Mouse (Mus musculus) heart, embryonic 12.5 days (tissue): ENCODE results near the gene Jmjd8. TPM values are rescaled to one million over a fixed set of nuclear protein-coding genes. Genes with fewer than 3 reads are reported as not detected.
"Not testable (repeated sequence)": the region's sequence is repeated elsewhere in the genome, so short reads cannot be mapped to it uniquely, and the experiment has no call there.

Experiments used
- ATAC-seq: fragments of 200-750 bp; cut with Nextera tagmentation; 2 replicates; pipeline ENCODE4 v1.8.0; 2017; ENCODE audit warnings: moderate TSS enrichment, moderate library complexity; ENCODE audit not compliant: insufficient number of reproducible peaks, low FRiP score
- H3K27ac ChIP-seq: fragments of 300-500 bp; sonication (generic); 2 replicates; pipeline ENCODE4 v1.5.1; 2016; ENCODE audit warnings: mild to moderate bottlenecking, moderate library complexity; ENCODE audit not compliant: poor library complexity, severe bottlenecking
- H3K27me3 ChIP-seq: fragments of 300-500 bp; sonication (generic); replicated peaks from 2 replicates; pipeline ENCODE4 v1.6.1; 2016; ENCODE audit warnings: mild to moderate bottlenecking, moderate library complexity
- H3K36me3 ChIP-seq: fragments of 300-500 bp; sonication (generic); 2 replicates; pipeline ENCODE4 v1.6.1; 2016; ENCODE audit warnings: mild to moderate bottlenecking, moderate library complexity
- H3K4me1 ChIP-seq: fragments of 300-500 bp; sonication (generic); replicated peaks from 2 replicates; pipeline ENCODE4 v1.6.1; 2016; ENCODE audit warnings: mild to moderate bottlenecking
- H3K4me2 ChIP-seq: fragments of 300-500 bp; sonication (generic); 2 replicates; pipeline ENCODE4 v1.6.1; 2016; ENCODE audit warnings: mild to moderate bottlenecking, moderate library complexity
- H3K4me3 ChIP-seq: fragments of 300-500 bp; sonication (generic); 2 replicates; pipeline ENCODE4 v1.5.1; 2016; ENCODE audit warnings: mild to moderate bottlenecking
- H3K9ac ChIP-seq: fragments of 300-500 bp; sonication (generic); 2 replicates; pipeline ENCODE4 v1.6.1; 2016; ENCODE audit warnings: mild to moderate bottlenecking, moderate library complexity
- H3K9me3 ChIP-seq: fragments of 300-500 bp; sonication (generic); replicated peaks from 2 replicates; pipeline ENCODE4 v1.6.1; 2016; ENCODE audit warnings: mild to moderate bottlenecking, moderate library complexity
- WGBS: fragments of 180-500 bp; shearing (Covaris S2); methylation state at CpG from one replicate; pipeline ENCODE4 v1.1.7; 2016; 5-methylcytosine and 5-hydroxymethylcytosine counted together
- polyA plus RNA-seq: library from polyadenylated mRNA; unstranded; fragments of >200 nt; fragmentation: Nextera tagmentation; extraction: Ambion mirVana; gene quantifications from 2 replicates; pipeline ENCODE4 v1.2.1, GENCODE M21; 2016

Gene Jmjd8
- polyA plus RNA-seq, 1 experiment from 2014 or later, result 38.1 TPM

DNA sequence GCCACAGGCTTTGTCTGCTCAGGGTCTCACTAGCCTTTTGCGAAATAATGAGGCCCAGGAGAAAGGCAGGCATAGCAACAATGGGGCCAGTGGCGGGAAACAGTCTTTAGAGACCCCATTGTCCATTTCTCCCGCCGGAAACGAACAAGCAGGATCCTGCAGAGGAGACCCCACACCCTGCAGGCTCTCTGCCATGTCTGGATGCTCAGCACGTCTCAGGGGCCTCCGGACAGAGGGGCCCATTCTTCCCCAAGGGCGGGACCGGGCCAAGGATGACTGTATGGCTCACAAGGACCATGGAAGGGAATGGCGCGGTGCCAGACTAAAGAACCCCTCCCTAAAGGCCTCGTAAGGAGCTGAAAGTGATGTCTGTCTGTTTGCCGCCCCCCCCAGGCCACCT, 34.5 kb upstream of the Jmjd8 start:
- no peak for ATAC-seq
- WGBS, result 83% methylated on average over 13 of the region's 13 CpGs
- H3K27me3 ChIP-seq, result no peaks in the 10 kb centered on the region
- no peak overlapping the region for H3K27ac ChIP-seq
- peaks cover 13% of the 10 kb centered on the region for H3K36me3 ChIP-seq
- H3K4me2 ChIP-seq, result no peak overlapping the region
- H3K9ac ChIP-seq, result no peak overlapping the region
- no peaks in the 10 kb centered on the region for H3K9me3 ChIP-seq
- H3K4me3 ChIP-seq, result no peak overlapping the region
- H3K4me1 ChIP-seq, result peaks cover 53% of the 10 kb centered on the region

DNA sequence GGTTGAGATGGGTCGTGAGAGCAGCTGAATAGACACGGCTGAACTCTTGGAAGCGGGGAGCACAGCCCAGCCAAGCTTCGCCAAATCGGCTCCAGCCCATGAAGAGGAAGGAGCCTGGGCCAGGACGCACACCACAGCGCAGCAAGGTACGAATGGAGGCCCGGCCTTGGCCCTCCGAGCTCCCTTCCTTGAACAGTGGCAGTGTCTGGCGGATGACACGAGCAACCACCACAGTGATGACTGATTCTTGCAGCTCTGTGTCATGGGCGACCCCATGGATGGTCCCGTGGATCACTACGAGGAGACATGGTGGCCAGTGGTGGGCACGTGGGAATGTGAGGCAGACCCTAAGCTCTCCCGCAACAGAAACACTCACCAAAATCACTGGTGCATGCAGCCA, 33.7 kb upstream of the Jmjd8 start:
- Histone ChIP-seq H3K4me3 (no peak overlapping the region), H3K4me2 (peak overlapping the region; percentile 98), H3K27me3 (no peaks in the 10 kb centered on the region), H3K4me1 (peaks cover 53% of the 10 kb centered on the region), H3K9ac (0 out of 2 replicates have a peak overlapping the region, but pooled peaks have one; percentile 78), H3K36me3 (0 out of 2 replicates have a peak, but pooled peaks cover 5% of the 10 kb centered on the region), H3K9me3 (no peaks in the 10 kb centered on the region), H3K27ac (no peak overlapping the region)
- 83% methylated on average over 17 of the region's 17 CpGs for WGBS
- ATAC-seq, result no peak

DNA sequence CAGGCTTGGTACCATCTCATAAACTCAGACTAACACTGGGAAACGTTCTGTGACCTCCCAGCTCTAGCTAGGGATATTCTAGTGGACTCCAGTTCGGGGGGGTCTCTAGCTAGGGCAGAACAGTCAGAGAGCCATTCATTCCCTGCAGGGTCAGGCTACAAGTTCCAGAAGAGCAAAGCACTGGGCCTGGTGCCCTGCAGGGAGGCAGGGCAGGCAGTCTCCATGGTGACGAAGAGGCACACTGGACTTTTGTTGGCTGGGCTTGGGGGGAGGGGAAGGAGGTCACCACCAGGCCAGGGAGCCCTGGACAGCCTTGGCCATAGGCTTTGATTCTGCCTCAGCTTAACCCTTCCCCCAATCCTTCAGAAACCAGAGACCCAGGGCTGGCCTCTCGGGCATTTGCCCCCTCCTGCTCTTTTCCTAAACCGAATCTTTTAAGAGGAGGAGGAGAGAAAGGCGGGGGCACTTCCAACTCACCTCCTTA, 33.0 kb upstream of the Jmjd8 start, which contains the start of gene AC134908.4:
TSS of gene AC134908.4 (minus strand) at position 51 of the 484 bp plus-strand sequence.
- H3K36me3 ChIP-seq, result 0 out of 2 replicates have a peak, but pooled peaks cover under 1% of the 10 kb centered on the region
- H3K27me3 ChIP-seq, result no peaks in the 10 kb centered on the region
- WGBS, result 18% methylated on average over 6 of the region's 6 CpGs
- peak within 1 kb of the TSS; percentile 78 for H3K9ac ChIP-seq
- no peak within 1 kb of the TSS for H3K27ac ChIP-seq
- peaks cover 51% of the 10 kb centered on the region for H3K4me1 ChIP-seq
- no peaks in the 10 kb centered on the region for H3K9me3 ChIP-seq
- peak within 1 kb of the TSS; percentile 79 for H3K4me3 ChIP-seq
- peak within 1 kb of the TSS; percentile 98 for H3K4me2 ChIP-seq
- ATAC-seq, result no peak

DNA sequence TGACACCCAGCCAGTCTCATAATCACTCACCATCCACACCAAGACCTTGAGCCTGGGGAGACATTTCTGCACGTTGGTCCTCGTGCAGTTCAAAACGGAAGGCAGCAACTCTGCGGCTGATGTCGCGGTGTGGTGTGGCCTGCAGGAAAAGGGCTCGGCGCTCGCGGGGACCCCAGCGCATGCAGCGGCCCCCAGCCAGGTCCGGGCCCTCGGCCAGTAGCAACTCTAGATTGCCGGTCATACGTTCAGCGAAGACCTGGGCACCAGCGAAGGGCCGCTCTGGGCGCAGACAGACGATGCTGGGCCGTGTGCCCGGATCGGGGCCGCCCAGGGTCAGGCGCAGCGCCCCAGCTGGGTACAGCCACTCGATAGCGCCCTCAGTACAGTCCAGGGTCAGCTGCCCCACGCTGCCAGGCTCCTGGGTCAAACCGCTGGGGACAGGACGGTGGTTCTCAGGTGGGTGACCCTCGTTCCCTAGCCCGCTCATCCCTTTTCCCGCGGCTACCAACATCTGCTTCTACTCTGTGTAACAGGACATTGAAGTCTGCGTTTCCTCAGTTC, 32.4 kb upstream of the Jmjd8 start:
- peak overlapping the region; percentile 79 for H3K4me3 ChIP-seq
- 2% methylated on average over 37 of the region's 37 CpGs for WGBS
- no peak overlapping the region for H3K27ac ChIP-seq
- peak; percentile 7; the same call in 1 of the 2 replicates for ATAC-seq
- peaks cover 45% of the 10 kb centered on the region for H3K4me1 ChIP-seq
- peak overlapping the region; percentile 78 for H3K9ac ChIP-seq
- 0 out of 2 replicates have a peak, but pooled peaks cover under 1% of the 10 kb centered on the region for H3K27me3 ChIP-seq
- peak overlapping the region; percentile 98 for H3K4me2 ChIP-seq
- H3K36me3 ChIP-seq, result no peaks in the 10 kb centered on the region
- H3K9me3 ChIP-seq, result no peaks in the 10 kb centered on the region

DNA sequence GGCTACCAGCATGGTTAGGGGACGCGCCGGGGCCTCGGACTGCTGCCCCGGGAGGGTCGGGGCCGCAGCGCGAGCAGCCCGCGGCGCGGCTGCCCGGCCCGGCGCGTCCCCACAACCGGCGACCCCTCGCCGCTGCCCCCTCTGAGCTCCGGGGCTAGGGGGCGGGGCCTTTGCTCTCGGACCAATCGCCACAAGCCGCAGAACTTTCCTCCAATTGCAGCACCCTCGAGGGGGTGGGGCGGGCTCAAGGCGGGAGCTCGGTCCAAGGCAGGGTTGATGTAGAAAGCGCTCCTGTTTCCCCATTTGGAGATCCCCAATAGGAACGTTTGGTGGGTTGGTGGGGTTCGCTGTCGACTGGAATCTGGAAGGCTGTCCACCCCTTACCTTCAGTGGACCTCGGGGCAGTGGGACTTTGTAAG, 31.7 kb upstream of the Jmjd8 start, which contains the start of gene Metrn:
TSS of gene Metrn (minus strand) at position 186 of the 419 bp plus-strand sequence.
- H3K9ac ChIP-seq, result peak within 1 kb of the TSS; percentile 78
- under 1% methylated on average over 35 of the region's 35 CpGs for WGBS
- peaks cover 4% of the 10 kb centered on the region; the same call in 1 of the 2 replicates for H3K27me3 ChIP-seq
- peak within 1 kb of the TSS; percentile 98 for H3K4me2 ChIP-seq
- H3K36me3 ChIP-seq, result no peaks in the 10 kb centered on the region
- H3K4me3 ChIP-seq, result peak within 1 kb of the TSS; percentile 79
- ATAC-seq, result peak; percentile 82
- H3K9me3 ChIP-seq, result no peaks in the 10 kb centered on the region
- H3K4me1 ChIP-seq, result peaks cover 41% of the 10 kb centered on the region
- H3K27ac ChIP-seq, result no peak within 1 kb of the TSS

DNA sequence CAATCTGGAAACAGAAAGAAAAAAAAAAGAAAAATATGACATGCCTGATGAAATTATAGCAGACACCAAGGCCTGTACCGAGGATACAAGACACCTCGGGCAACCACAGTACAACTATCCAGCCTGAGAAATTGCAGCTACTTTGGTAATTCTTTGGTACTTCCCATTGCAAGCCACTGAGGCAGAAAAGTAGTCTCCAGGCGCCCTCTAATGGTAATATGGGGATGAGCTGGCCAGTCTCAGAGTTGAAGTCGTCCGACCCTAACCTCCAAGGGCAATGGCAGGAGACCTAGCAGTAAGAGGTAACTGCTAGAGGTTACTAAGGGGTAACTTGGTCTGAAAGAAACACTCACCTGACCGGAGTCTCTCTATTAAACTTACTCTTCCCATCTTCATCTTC, 27.6 kb upstream of the Jmjd8 start:
- Histone ChIP-seq H3K36me3 (no peaks in the 10 kb centered on the region), H3K4me2 (no peak overlapping the region), H3K4me1 (peaks cover 24% of the 10 kb centered on the region), H3K9ac (no peak overlapping the region), H3K27me3 (peaks cover 14% of the 10 kb centered on the region), H3K4me3 (no peak overlapping the region), H3K27ac (no peak overlapping the region), H3K9me3 (no peaks in the 10 kb centered on the region)
- no peak for ATAC-seq
- 9% methylated on average over 6 of the region's 6 CpGs for WGBS

DNA sequence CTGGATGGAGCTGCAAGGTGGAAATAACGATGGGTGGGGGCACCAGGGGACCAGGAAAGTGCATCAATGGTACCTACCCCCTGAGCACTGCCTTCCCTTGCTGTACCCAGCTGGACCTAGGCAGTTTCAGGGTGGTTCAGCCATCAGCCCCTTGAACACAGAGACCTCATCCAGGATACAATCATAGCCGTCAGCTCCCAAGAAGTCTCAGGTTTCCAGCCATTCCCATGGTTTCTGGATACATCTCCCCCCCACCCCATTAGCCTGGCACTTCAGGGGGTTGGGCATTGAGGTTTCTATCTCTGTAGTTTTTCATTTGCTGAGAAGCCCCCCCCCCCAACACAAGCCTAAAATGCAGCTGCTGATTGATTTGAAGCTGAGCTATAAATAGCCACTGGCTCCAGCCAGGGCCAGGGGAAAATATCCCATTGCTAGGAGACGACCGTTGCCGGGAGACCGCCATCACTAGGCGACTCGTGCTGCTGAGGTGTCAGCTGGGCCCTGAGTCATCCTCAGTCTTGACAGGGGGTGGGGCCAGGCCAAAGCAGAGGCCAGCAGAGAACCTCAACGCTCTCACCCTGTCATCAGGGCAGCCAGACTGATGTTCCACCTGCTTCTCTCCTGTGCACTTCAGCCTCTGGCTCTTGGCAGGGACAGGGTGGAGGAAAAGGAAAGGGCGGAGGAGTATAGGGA, 25.7 kb upstream of the Jmjd8 start:
- ATAC-seq, result peak; percentile 83
- Histone ChIP-seq H3K9ac (0 out of 2 replicates have a peak overlapping the region, but pooled peaks have one; percentile 43), H3K4me1 (peaks cover 15% of the 10 kb centered on the region), H3K27me3 (peaks cover 20% of the 10 kb centered on the region), H3K27ac (0 out of 2 replicates have a peak overlapping the region, but pooled peaks have one; percentile 20), H3K4me2 (peak overlapping the region; percentile 48), H3K9me3 (no peaks in the 10 kb centered on the region), H3K4me3 (no peak overlapping the region), H3K36me3 (no peaks in the 10 kb centered on the region)
- 10% methylated on average over 10 of the region's 10 CpGs for WGBS

DNA sequence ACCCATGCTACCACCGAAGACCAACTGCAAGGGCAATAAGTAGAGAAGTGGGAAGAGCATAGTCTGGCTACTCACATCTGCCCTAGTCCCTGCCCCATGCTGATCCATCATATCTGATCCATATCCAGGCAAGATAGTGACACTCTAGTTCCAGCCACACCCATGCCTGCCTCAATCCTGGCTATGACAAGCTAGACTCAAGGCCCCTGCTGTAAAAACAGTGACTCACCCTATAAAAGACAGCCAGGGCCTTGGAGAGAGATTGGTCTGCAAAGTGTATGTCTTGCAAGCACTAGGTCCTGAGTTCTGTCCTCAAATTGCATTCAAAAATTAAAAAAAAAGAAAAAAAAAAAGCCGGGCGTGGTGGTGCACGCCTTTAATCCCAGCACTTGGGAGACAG, 22.2 kb upstream of the Jmjd8 start:
- Histone ChIP-seq H3K4me2 (no peak overlapping the region), H3K4me3 (no peak overlapping the region), H3K27ac (no peak overlapping the region), H3K36me3 (no peaks in the 10 kb centered on the region), H3K27me3 (peaks cover 53% of the 10 kb centered on the region), H3K9me3 (no peaks in the 10 kb centered on the region), H3K9ac (no peak overlapping the region), H3K4me1 (peaks cover 23% of the 10 kb centered on the region)
- no peak for ATAC-seq
- whole genome bisulfite sequencing, result 78% methylated on average over 4 of the region's 4 CpGs

DNA sequence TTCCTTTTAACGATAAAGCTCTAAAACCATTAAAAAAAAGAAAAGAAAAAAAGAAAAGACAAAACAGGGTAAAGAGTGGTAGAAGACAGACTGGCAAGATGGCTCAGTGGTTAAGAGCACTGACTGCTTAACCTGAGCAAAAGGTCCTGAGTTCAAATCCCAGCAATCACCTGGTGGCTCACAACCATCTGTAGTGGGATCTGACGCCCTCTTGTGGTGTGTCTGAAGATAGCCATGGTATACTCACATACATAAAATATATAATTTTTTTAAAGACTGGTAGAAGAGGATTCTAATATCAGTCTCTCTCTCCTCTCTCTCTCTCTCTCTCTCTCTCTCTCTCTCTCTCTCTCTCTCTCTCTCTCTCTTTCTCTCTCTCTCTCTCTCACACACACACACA, 21.2 kb upstream of the Jmjd8 start:
- 46% methylated on average over 2 of the region's 2 CpGs for WGBS
- H3K4me2 ChIP-seq, H3K27ac ChIP-seq, H3K4me3 ChIP-seq, H3K9ac ChIP-seq, H3K9me3 ChIP-seq, H3K36me3 ChIP-seq, ATAC-seq: not testable (repeated sequence)
- peaks cover 19% of the 10 kb centered on the region for H3K4me1 ChIP-seq
- peaks cover 57% of the 10 kb centered on the region for H3K27me3 ChIP-seq

DNA sequence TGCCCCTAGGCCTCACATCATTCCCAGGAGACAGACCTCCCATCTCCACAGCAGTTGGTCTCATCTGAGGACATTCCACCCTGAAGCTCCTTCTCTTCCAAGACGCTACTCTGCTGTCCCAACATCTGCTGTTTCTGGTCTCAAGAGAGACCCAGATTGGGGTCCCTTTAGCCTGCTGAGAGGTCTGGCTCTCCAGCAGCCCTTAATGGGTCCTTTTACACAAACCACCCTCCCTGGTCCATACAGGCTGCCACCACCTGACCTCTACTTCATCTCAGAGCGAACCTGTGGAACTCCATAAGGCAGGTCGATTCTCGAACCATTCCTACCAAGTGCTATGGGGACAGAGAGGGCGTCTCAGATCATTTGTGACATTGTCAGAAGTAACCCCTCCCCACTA, 20.6 kb upstream of the Jmjd8 start:
- peaks cover 63% of the 10 kb centered on the region for H3K27me3 ChIP-seq
- peak overlapping the region; percentile 74; the same call in 1 of the 2 replicates for H3K9ac ChIP-seq
- peak overlapping the region; percentile 69 for H3K4me3 ChIP-seq
- WGBS, result 36% methylated on average over 5 of the region's 5 CpGs
- peaks cover 14% of the 10 kb centered on the region for H3K4me1 ChIP-seq
- no peaks in the 10 kb centered on the region for H3K9me3 ChIP-seq
- no peak for ATAC-seq
- no peaks in the 10 kb centered on the region for H3K36me3 ChIP-seq
- H3K27ac ChIP-seq, result no peak overlapping the region
- H3K4me2 ChIP-seq, result peak overlapping the region; percentile 96
